Mouse (Mus musculus): ENCODE measurements around the gene Leo1.

GRCm38 (mm10) chr9:75395971-75396370 is 45.4 kb upstream of the Leo1 start:
- TF ChIP-seq CTCF (IDR thresholded peaks at IDR 0.05; ENCODE audit: control insufficient read depth, insufficient read depth, low read length) (no peak), POLR2A (IDR thresholded peaks at IDR 0.05; ENCODE audit: borderline replicate concordance, control insufficient read depth, low read depth, low read length) (no peak)

All from bone marrow, adult 2 months (tissue).